Mouse (Mus musculus) MN1 (cell line): ENCODE results near the gene Lonp1.
A peak's percentile ranks its signal among the peaks of the same experiment; 100 is the strongest.
"Not testable (repeated sequence)": the region's sequence is repeated elsewhere in the genome, so short reads cannot be mapped to it uniquely, and the experiment has no call there.

Source experiments
- DNase-seq: peaks from one replicate; pipeline ENCODE4 v3.0.0-alpha.2; 2016; ENCODE audit warnings: low spot score

Lonp1 gene

DNA sequence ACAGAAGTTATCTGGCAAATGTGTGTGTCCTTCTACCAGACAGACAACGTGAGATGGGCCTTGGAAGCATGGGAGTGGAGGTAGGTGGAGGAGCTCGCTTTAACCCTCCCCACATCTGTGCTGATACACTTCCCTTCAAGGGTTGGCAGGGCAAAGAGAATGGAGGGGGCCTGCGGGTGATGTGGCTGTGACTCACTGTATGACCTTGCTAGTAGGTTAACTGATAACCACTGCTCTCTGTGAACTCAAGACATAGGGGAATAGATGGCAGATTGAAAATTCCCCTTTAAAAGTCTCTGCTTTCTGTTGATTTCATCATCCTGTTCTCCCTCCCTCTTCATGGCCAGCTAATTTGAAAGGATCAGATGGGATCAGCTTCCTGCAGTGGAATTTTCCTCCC is 1.2 kb downstream of the Lonp1 start:
- peak; percentile 80 for DNase-seq

DNA sequence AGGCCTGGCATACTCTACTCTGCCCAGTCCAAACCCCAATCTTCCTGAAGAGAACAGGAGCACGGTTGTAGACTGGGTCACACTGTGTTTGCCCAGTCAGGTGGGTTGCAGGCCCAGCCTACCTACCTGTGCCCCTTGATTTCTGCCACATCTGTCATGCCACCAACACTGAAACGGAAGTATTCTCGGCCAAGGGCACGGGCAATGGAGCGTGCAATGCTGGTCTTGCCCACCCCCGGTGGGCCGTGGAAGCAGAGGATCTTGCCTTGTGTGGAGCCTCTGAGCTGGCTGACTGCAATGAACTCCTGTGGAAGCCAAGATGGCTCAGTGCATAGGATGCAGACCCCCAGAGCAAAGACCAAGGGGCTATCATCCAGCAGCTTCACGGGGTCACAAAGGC is 9.1 kb downstream of the Lonp1 start:
- no peak for DNase-seq

DNA sequence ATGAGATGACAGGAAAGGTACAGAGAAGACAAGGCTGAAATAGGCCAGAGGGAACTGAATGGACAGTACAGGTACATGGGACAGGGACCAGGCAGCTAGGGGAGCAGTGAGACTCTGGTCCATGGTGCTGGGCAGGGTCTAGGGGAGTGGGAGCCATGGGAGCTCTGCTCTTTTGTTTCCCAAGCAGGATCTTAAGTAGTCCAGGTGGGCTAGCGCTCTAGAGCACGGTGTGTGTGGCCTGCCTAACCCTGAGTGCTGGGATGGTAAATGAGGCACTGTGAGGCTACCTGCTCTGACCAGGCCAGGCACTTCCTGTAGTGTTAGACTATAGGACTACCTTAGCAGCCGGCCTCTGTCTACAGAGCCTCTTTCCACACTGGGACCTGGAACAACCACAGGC is 10.0 kb downstream of the Lonp1 start:
- DNase-seq = no peak

DNA sequence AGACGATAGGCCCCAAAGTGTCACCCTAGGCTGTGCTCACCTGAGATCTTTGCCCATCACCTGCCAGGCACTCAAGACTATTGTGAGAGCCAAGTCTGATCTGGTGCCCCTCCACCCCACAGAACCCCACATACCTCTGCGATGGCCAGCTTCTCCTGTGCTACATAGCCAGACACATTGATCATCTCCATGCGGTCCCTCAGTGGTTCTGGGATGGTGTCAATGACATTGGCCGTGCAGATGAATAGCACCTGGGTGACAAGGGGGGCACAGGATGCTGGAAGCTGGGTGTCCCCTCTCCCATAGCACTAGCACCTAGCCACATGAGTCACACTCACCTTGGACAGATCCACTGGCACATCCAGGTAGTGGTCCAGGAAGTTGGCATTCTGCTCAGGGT is 10.9 kb downstream of the Lonp1 start:
- no peak for DNase-seq

DNA sequence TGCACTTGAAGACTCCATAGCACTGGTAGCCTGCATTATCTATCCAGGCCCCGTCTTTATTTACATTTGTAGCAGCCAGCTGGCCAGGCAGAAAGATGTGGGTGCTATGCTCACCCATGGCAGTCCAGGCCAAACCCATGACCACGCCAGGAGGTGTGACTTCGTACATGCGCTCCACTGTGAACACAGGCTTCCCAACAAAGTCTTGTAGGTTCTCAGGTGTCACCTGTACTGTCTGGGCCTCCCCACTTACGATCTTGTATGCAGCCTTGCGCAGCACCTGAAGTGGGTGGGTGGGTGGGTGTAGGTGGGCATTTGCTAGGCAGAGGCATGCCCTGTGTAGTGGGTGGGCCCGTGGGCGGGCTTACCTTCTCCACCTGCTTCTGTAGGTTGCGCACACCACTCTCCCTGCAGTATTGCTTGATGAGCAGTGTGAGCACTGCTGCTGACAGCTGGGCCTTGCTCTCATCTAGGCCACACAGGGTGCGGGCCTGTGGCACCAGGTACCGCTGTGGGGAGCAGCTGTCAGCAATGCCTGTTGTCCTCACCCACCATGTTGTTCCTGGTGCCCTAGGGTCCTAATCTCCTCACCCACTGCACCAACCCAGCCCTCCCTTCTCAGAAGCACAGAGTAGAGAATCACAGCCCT is 11.4 kb downstream of the Lonp1 start:
- DNase-seq = peak; percentile 55

DNA sequence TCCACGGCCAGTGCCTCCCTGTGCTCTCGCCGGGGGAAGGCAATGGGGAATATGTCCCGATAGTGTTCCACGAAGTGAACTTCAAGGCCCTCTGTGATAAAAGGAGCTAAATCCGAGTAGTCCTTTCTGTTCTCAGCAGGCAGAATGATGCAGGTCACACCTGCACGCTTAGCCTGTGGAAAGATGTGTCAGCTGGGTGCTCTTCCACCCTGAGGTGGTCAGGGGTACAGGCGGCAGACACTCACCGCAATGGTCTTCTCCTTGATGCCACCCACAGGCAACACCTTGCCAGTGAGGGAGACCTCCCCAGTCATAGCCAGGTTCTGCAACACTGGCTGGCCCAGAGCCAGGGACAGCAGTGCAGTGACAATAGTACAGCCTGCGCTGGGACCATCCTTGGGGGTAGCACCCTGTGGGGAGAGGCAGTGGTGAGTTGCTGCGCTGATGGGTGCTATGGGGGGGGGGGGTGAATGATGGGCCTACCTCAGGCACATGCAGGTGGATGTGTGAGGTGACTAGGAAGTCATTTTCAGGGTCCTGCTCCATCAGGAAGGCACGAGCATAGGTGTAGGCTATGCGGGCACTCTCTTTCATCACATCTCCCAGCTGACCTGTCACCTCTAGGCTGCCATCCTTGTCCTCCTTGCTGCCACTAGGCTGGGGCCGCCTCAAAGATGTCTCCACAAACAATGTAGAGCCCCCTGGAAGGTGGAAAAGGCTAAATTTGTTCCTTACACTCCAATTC is 12.1 kb downstream of the Lonp1 start:
- peak; percentile 67 for DNase-seq

DNA sequence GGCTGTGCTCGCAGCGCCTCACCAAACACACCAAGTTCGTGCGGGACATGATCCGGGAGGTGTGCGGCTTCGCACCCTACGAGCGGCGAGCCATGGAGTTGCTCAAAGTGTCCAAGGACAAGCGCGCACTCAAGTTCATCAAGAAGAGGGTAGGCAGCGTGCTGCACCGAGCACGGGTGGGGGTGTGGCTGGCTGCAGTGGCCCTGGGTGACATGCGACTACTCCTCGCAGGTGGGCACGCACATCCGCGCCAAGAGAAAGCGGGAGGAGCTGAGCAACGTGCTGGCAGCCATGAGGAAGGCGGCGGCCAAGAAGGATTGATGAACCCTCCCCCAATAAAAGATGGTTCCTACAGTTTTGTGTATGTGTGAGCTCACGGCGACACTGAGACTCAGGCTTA is 12.8 kb downstream of the Lonp1 start:
- peak; percentile 55 for DNase-seq

DNA sequence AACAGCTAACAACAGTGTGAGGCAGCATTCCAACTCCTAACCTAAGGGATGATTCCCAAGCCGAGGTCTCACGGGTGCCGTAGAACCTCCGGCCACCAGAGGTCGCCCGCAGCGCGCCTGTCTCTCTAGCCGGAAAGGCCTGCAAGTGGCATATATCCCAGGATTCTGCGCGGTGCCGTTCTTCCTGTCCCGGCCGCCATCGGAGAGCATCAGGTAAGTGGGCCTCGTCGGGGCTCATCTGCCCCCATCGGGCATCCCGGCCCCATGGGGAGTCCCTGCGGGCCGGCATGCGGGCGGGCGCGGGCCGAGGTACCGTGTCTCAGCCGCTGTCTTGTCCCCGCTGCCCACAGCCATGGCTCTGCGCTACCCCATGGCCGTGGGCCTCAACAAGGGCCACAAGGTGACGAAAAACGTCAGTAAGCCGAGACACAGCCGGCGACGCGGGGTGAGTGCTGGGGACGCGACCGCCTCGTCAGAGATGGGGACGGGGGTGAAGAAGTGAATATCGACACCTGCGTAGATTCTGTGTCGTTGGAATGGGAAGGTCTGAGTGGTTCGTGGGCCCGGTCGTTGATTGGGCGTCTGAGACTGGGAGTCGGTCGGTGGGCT is 13.3 kb downstream of the Lonp1 start, which contains the start of gene Rpl36:
TSS of gene Rpl36 (plus strand) at position 181 of the 609 bp plus-strand sequence.
- peak; percentile 97 for DNase-seq

DNA sequence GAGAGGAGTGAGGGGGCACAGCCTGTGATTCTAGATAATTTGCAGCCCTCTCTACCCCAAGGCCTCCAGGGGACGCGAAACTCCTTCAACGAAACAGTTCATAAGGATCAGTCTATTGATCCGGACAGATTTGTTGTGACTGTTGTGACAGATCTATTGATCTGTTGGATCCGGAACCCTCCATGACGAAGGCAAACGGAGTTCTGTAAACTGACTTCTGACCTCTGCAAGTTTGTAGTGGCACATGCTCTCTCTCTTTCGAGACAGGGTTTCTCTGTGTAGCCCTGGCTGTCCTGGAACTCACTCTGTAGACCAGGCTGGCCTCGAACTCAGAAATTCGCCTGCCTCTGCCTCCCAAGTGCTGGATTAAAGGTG is 14.1 kb downstream of the Lonp1 start:
- not testable (repeated sequence) for DNase-seq

DNA sequence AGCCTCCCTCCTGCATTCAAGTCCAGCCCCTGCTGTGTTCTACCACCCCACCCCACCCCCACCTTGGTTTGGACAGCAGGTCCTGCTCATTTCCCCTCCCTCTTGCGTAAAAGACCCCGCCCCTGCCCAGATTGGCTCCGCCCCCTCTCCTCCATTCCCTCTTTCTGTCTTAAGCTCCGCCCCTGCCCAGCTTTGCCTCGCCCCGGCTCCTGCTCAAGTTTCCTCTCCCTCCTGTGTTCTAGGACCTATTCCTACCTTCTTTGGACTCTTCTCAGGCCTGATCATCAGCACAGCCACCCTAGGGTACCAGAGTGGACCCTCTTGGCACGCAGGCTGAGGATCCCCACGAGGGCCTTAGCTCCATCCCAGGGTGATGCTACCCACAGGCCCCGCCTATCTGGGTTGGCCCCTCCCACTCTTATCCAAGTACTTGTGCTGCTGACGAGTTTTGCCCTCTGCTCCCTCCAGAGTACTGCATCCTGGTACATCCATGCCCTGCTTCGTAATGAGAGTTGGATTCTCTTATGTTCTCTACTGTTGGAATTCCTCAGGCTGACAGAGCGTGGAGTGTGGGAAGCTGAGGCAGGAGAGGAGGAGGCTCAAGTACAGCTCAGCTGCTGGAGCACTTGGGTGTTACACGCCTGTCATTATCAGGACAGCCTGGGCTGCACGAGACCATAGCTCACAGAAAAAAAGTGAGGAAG is 14.7 kb downstream of the Lonp1 start:
- no peak for DNase-seq

DNA sequence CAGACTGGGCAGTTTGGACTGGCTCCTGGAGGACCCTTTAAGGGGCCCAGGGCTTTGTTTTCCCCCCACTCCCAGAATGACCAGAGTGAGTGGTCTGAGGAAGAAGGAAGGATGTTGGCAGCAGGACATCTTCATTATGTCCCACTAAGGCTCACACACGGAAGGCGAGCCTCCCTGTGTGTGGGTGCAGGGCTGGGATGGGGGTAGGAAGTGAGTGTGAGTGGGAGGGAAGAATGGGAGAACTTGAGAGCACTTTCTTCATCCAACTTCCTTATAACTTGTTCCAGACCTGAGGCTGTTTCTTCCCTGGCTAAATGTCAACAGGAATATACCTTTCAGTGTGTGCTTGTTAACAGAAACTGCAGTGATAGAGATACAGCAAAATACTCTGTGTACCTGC is 15.4 kb downstream of the Lonp1 start:
- no peak for DNase-seq

DNA sequence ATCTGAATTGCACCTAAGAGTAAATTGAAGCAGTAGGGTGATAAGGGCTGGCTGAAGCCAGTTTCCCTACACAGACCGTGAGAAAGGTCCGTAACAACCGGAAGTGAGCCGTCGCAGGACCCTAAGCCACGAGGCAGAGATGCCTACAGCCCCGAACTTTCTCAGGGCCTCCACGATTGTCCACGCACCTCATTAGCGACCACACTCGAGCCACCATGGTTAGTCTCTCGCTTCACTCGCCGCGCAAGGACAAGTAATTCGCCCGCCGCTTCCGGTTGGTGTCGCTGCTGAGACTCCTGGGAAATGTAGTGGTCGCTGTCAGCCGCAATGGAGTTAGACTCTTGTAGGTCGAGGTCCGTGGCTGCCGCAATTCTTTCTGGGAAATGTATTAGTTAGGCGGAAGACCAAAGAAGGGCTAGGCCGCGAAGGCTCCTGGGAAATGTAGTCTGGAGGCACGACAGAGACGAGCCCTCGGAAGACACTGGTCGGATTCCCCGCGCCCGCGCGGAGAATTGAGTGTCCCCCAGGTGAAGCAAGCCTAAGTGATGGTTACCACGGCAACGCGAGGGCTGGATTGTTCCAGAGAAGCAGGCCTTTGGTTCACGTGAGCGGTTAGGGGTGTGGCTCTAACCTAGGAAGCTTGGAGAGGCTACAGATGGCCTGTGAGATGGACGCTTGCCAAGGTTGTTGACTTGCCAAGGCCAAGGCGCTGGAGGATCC is 17.1 kb downstream of the Lonp1 start, which contains the start of gene 2410015M20Rik:
TSS of gene 2410015M20Rik (minus strand) at position 320 of the 720 bp plus-strand sequence.
- DNase-seq = peak; percentile 100

DNA sequence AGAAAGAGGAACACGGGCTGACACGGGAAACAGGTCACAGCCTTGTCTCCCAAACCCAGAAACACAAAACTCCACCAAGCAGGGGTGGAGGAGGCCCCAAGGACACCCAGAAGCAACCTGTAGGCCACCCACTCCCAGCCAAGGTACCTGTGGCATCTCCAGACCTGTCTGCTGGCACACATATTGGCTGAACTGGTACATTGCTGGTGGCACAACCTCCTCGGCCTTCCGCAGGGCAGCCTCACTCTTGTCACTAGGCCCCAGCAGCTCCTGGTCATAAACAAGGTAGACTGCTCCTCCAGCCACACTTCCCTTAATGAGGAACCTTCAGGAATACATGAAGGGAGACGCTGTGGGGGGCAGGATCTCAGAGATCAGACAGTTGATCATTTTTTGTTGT is 18.0 kb downstream of the Lonp1 start:
- no peak for DNase-seq

DNA sequence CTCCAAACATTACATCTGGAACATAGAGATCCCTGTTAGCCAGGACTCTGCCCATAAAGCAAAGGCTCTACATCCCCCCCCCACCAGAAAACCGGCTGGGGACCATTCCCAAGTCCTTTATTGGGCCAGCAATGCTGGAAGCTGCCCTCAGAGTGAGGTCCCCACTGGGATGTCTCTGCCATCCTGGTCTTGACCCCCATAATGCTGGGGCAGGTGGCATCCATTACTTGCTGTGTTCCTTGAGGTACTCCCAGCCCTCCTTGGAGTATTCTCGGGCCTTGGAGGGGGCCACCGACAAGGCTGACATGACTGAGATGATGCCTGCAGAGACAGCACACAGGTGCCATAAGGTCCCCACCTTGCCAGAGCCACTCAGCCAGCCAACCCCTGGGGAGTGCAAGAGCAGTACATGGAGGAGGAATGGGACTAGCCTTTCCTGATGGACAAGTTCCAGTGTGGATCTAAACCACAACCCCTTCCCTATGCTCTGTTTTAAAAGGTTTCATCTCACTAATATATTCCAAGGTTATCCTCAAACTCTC is 19.1 kb downstream of the Lonp1 start:
- DNase-seq = no peak

DNA sequence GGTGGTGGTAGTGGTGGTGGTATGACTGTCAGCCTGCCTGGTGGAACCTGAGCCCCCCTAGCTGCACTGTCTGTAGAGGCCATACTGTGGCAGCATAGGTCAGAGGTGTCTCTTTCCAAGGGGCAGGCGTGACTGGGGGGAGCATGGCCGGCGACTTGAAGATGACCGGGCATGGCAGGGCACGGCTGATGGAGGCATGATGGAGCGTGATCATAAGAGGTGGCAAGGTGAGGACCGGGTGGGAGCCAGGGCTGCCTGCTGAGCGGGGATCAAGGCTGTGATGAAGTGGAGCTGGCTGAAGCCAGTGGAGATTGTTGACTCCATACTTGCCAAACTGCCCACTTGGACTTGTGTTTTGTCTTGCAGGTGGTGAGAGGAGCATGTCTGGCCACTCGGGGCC is 21.3 kb downstream of the Lonp1 start:
- no peak for DNase-seq

DNA sequence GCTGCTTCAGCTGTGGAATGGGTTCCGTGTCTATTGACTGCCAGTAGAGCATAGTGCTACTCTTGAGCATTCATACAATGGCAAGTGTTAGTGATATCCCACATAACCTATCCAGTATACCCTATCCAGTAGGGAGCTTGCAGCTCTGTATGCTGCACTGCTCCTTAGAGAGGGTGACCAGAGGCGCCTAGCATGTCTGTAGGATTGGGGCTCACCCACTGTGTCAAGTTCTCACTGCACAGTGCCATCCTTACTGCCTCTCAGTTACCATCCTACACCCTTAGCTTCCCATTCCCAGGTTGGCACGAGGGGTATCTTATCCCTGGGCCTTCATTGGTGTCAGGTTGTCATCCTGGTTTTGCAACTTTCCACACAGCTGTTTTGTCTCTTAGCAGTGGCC is 22.3 kb downstream of the Lonp1 start:
- no peak for DNase-seq

DNA sequence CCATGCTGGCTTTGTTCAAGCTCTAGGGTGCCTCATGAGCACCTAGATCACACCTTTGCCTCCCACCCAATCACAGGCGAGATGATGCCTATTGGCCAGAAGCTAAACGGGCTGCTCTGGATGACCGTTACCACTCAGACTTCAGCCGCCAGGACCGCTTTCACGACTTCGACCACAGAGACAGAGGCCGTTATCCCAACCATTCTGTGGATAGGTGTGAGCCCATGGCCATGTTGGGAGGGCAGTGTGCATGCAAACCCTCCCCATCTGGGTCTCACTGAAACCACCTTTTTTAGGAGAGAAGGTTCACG is 22.7 kb downstream of the Lonp1 start:
- DNase-seq = no peak

DNA sequence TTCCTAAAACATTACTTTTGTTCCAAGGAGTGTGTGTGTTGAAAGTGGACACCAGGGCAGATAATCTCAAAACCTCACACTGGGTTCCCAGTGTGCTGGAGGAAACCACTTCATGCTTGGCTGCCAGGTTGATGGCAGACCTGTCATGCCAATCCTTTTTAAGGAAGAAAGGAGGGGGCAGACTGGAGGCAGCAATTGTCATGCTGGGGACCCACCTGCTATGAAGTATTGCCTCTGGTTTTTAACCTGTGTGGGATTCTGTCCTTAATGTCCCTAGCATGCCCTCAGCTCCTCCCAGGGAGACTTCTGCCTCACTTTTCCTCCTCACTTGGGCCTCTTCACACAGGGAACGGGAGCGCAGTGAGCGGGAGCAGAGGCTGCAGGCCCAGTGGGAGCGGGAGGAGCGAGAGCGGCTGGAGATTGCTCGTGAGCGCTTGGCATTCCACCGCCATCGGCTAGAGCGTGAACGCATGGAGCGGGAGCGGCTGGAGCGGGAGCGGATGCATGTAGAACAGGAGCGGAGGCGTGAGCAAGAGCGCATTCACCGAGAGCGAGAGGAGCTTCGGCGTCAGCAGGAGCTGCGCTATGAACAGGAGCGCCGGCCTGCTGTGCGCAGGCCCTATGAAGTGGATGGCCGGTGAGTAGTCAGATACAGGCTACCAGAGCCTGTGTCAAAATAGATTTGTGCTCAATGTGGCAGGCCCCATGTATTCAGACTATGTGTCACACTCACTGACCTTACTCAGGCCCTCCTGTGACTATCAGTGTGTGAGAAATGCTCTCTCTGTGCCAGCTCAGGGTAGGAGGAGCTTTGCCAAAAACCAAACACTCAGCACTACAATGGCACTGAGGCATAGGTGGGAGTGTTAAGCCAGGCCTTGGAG is 23.3 kb downstream of the Lonp1 start:
- DNase-seq = no peak

DNA sequence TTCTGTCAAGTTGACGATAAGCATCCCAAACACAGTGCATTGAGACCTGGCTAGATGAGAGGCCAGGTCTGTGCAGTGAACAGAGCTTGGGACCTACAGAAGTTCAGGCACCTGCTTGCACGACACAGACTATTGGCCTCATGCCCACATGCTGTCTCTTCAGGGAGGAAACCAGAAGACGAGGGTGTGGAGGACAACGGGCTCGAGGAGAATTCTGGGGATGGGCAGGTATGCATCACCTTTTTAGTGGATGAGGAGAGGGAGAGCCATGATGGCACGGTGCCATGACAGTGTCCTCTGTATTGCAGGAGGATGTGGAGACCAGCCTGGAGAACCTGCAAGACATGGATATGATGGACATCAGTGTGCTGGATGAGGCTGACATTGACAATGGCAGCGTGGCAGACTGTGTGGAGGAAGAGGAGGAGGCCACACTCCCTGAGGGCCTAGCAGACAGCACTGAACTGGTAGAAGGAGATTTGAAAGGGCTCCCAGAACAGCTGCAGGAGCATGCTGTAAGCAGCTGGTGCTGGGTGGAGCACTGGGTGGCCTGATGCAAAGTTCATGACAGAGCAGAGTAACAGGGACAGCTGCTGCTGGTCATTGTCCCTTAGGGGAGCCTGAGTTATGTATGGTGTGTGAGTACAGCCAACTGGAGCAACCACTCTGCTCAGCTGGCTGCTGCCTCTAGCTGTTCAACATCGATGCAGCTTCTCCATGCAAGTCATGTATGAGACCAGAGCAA is 33.0 kb downstream of the Lonp1 start:
- DNase-seq = no peak

DNA sequence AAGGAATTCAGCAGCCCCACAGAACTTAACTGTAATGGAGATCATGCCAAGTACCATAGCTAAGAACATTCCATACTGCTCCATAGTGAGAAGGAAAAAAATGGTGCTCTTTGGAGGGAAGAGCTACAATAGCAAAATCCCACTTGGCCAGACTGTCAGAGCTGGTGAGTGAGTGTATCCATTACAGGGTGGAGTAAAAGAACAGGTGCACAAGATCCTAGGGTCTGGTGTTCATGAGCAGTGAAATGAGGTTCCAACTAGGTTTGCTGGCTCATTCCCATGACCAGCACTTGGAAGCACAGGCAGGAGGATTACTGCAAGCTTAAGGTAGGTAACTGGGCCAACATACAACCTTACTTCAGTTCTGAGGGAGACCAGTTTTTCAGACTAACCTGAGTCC is 34.1 kb downstream of the Lonp1 start:
- no peak for DNase-seq
